Mouse (Mus musculus) liver, embryonic 15.5 days (tissue): Measurements from ENCODE around the gene Olfr338. TPM values are rescaled to one million over a fixed set of nuclear protein-coding genes. Genes with fewer than 3 reads are reported as not detected.
"Not testable (repeated sequence)": the region's sequence is repeated elsewhere in the genome, so short reads cannot be mapped to it uniquely, and the experiment has no call there.

Source experiments
- ATAC-seq: fragments of 200-750 bp; cut with Nextera tagmentation; 2 replicates; pipeline ENCODE4 v1.8.0; 2017; ENCODE audit warnings: moderate number of reproducible peaks, mild to moderate bottlenecking, moderate library complexity; ENCODE audit not compliant: insufficient read depth
- H3K27ac ChIP-seq: fragments of 300-500 bp; sonication (generic); replicated peaks from 2 replicates; pipeline ENCODE4 v1.5.1; 2015; ENCODE audit warnings: mild to moderate bottlenecking, inconsistent platforms
- H3K27me3 ChIP-seq: fragments of 300-500 bp; sonication (generic); 2 replicates; pipeline ENCODE4 v1.6.1; 2015; ENCODE audit warnings: mild to moderate bottlenecking, inconsistent platforms
- H3K36me3 ChIP-seq: fragments of 300-500 bp; sonication (generic); replicated peaks from 2 replicates; pipeline ENCODE4 v1.6.1; 2015; ENCODE audit warnings: moderate library complexity, mild to moderate bottlenecking, inconsistent platforms
- H3K4me1 ChIP-seq: fragments of 300-500 bp; sonication (generic); replicated peaks from 2 replicates; pipeline ENCODE4 v1.6.1; 2015; ENCODE audit warnings: inconsistent platforms
- H3K4me2 ChIP-seq: fragments of 300-500 bp; sonication (generic); 2 replicates; pipeline ENCODE4 v1.6.1; 2015; ENCODE audit warnings: moderate library complexity, mild to moderate bottlenecking, inconsistent platforms
- H3K4me3 ChIP-seq: fragments of 300-500 bp; sonication (generic); replicated peaks from 2 replicates; pipeline ENCODE4 v1.5.1; 2015; ENCODE audit warnings: mild to moderate bottlenecking, inconsistent platforms
- H3K9ac ChIP-seq: fragments of 300-500 bp; sonication (generic); 2 replicates; pipeline ENCODE4 v1.6.1; 2015; ENCODE audit warnings: moderate library complexity, mild to moderate bottlenecking, inconsistent platforms
- H3K9me3 ChIP-seq: fragments of 300-500 bp; sonication (generic); replicated peaks from 2 replicates; pipeline ENCODE4 v1.6.1; 2016; ENCODE audit warnings: inconsistent platforms
- WGBS: fragments of 180-500 bp; shearing (Covaris S2); methylation state at CpG from one replicate; pipeline ENCODE4 v1.1.7; 2015; ENCODE audit warnings: mixed read lengths; ENCODE audit not compliant: insufficient replicate concordance; 5-methylcytosine and 5-hydroxymethylcytosine counted together
- polyA plus RNA-seq: library from polyadenylated mRNA; unstranded; fragments of >200 nt; fragmentation: Nextera tagmentation; extraction: Ambion mirVana; gene quantifications from 2 replicates; pipeline ENCODE4 v1.2.1, GENCODE M21; 2015

Gene Olfr338
- not detected in 2 replicates for polyA plus RNA-seq

- no peak within 1 kb of the TSS for H3K27ac ChIP-seq
- H3K36me3 ChIP-seq = no peaks in the 10 kb centered on the region
- H3K9me3 ChIP-seq = no peaks in the 10 kb centered on the region
- no peak within 1 kb of the TSS for H3K4me2 ChIP-seq
- no peaks in the 10 kb centered on the region for H3K4me1 ChIP-seq
- H3K4me3 ChIP-seq = no peak within 1 kb of the TSS
- no peak within 1 kb of the TSS for H3K9ac ChIP-seq
- ATAC-seq = no peak
- no peaks in the 10 kb centered on the region for H3K27me3 ChIP-seq
Observed at GRCm38 (mm10) chr2:36373219-36373618, at the start of gene Olfr338. Gene Olfr338 (plus strand): TSS chr2:36373519.

- H3K9me3 ChIP-seq, H3K27me3 ChIP-seq, H3K27ac ChIP-seq, H3K36me3 ChIP-seq, H3K4me2 ChIP-seq, H3K9ac ChIP-seq, H3K4me3 ChIP-seq, ATAC-seq, H3K4me1 ChIP-seq: not testable (repeated sequence)
- WGBS = 64% methylated on average over 3 of the region's 3 CpGs
Observed at GRCm38 (mm10) chr2:36415174-36415573, 41.9 kb downstream of the Olfr338 start.

- H3K27ac ChIP-seq, H3K9ac ChIP-seq, H3K4me2 ChIP-seq, H3K27me3 ChIP-seq, H3K36me3 ChIP-seq, H3K9me3 ChIP-seq, ATAC-seq, H3K4me1 ChIP-seq, H3K4me3 ChIP-seq: not testable (repeated sequence)
- WGBS = 68% methylated on average over 7 of the region's 7 CpGs
Observed at GRCm38 (mm10) chr2:36415591-36415990, 42.3 kb downstream of the Olfr338 start.

GRCm38 (mm10) chr2:36418647-36419046, 45.3 kb downstream of the Olfr338 start, which contains the start of gene Olfr339:
Gene Olfr339 (plus strand): TSS chr2:36418947.
- H3K4me3 ChIP-seq = no peak within 1 kb of the TSS
- H3K27me3 ChIP-seq = no peaks in the 10 kb centered on the region
- ATAC-seq = no peak
- H3K36me3 ChIP-seq = no peaks in the 10 kb centered on the region
- no peak within 1 kb of the TSS for H3K9ac ChIP-seq
- WGBS = 56% methylated on average over 3 of the region's 3 CpGs
- no peak within 1 kb of the TSS for H3K27ac ChIP-seq
- H3K4me1 ChIP-seq = no peaks in the 10 kb centered on the region
- no peaks in the 10 kb centered on the region for H3K9me3 ChIP-seq
- no peak within 1 kb of the TSS for H3K4me2 ChIP-seq

Other genes with a start within 250 kb of the Olfr338 start
- gene Mrrf, start 237.1 kb upstream of the Olfr338 start, polyA plus RNA-seq = 17.2 and 18.3 TPM in 2 replicates
- gene Rbm18, start 236.7 kb upstream of the Olfr338 start, polyA plus RNA-seq = 22.8 and 23.8 TPM in 2 replicates
- 20.9 and 22.8 TPM in 2 replicates for gene Ptgs1, start 143.1 kb upstream of the Olfr338 start, polyA plus RNA-seq
- gene Olfr339, start 45.4 kb downstream of the Olfr338 start, polyA plus RNA-seq = not detected in 2 replicates
- not detected in 2 replicates for gene Olfr340, start 79.1 kb downstream of the Olfr338 start, polyA plus RNA-seq
- not detected in 2 replicates for gene Olfr341, start 108.9 kb downstream of the Olfr338 start, polyA plus RNA-seq
- gene Olfr342, start 151.5 kb downstream of the Olfr338 start, polyA plus RNA-seq = not detected in 2 replicates
- gene Olfr344, start 193.1 kb downstream of the Olfr338 start, polyA plus RNA-seq = not detected in 2 replicates